Mouse (Mus musculus) neutrophil, adult 5-6 weeks (primary cell): ENCODE measurements around the gene Ccdc63. TPM values are rescaled to one million over a fixed set of nuclear protein-coding genes. Genes with fewer than 3 reads are reported as not detected.

Source experiments
- ATAC-seq: fragments of 151-379, 151-347 bp; 2 replicates; pipeline ENCODE4 v1.8.0; 2017; ENCODE audit warnings: mild to moderate bottlenecking, moderate TSS enrichment; ENCODE audit not compliant: insufficient number of reproducible peaks, poor library complexity, low FRiP score, severe bottlenecking; ENCODE audit errors: extremely low read depth
- total RNA-seq: library from RNA; stranded (forward); fragments of 200-1000 nt; gene quantifications from 2 replicates; pipeline ENCODE4 v1.2.3, GENCODE M21; 2017

Gene Ccdc63
- total RNA-seq, 1 experiment from 2014 or later = 2.0 TPM

DNA sequence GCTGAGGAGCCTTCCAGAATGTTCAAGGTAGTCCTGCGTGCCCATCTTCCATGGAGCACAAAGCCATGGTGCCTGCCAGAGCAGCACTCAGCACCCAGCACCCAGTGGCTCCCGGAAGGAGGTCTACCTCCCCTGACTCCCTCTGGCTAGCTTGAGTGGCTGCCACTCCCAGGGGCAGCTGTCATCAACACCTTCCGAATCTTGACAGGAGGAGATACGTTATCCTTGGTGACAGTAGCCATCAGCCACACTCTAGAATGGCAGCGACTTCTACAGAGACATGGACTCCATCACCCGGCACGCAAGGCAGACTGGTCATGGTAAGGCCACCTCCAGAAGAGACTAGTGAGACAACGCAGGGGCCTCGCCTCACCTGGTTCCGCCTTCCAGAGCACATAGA, 46.2 kb downstream of the Ccdc63 start:
- ATAC-seq = no peak

- ATAC-seq = no peak
Measured at GRCm38 (mm10) chr5:122093734-122094133, 46.9 kb downstream of the Ccdc63 start.

DNA sequence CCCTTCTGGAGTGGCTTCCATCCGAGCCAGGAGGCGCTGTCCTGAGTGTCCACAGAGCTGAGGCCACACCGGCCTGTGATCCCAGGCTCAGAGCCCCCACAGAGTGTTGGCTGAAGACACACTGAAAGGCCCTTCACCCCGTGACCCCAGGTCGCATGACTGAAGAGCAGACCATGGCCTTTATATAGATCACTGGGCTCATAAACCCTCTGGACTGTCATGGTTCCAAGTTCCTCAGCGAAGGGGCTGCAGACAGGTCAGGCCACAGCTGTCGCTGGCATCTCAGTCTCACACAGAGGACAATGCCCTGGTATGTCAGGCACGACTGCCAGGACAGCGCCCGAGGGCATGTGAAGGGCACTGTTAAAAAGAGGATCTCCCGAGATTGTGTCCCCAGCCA, 47.8 kb downstream of the Ccdc63 start:
- no peak for ATAC-seq

DNA sequence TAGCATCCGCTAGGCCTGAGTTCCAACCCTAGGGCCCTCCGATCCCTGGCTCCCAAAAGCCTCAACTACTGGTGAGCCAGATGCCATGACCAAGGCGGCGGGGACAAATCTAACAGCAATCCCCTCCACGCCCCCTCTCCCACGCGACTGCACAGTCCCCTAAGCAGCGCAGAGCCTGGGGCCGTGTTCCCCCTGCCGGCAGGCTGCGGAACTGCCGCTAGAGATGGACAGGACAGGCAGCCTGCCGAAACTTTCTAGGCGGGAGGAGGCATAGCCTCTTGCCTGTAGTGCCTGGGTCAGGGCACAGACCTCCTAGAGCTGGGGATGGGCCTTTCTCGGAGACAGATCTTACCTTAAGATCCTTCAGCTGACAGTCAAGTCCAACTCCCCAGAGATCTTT, 49.6 kb downstream of the Ccdc63 start:
- ATAC-seq = peak; percentile 47; the same call in 1 of the 2 replicates

- no peak for ATAC-seq
Measured at GRCm38 (mm10) chr5:122089664-122090063, 51.0 kb downstream of the Ccdc63 start.

DNA sequence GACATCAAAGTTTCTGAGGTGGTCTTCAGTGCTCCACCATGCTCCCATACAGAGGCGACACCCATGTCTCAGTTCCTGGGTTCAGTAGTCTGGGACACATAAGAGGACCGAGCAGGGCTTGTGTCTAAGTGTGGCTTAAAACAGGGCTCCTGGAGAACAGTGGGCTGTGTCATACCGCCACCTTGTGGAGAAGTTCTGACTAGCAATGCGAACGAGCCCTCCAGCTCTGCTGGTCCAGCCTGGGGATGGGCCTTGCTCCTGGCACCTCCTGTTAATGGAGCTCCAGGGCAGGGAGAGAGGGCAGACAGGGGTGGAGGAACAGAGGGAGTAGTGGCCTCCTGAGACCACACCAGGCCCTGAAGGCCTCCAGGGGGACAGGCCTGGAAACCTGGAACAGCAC, 51.7 kb downstream of the Ccdc63 start:
- ATAC-seq = peak; percentile 78

DNA sequence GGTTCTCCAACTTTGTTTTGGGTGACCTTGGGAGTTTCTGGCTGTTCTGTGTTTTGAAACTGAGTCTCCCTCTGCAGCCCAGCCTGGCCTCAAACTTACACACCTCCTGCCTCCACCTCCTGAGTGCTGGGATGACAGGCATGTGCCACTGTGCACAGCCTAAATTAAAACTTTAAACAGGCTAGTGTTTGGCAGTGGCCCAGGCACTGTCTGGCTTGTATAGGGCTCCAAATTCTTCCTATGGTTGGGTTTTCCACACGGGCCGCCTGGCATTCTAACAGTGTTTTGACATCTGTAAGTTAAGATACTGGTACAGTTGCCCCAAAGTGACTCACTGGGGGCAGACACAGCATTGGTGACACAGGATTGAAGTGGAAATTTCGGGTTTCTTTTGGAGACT, 54.5 kb downstream of the Ccdc63 start:
- no peak for ATAC-seq

DNA sequence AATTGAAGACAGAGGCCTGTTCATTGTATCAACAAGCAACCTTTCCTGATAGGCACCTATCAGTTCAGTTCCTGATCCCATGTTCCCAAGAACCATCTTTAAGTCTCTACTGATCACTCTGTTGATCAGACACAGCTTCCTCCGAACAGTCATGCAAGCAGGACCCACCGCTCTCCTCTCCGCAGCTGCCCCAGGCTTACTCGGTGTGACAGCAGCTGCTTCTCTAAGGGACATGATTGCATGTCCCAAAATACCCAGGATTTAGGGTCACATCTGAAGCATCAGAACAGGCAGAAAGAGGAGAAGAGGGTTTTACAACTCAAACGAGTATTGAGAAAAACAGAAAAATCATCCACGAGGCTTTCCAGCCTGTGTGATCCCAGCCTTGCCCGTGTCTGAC, 55.3 kb downstream of the Ccdc63 start:
- ATAC-seq = no peak

DNA sequence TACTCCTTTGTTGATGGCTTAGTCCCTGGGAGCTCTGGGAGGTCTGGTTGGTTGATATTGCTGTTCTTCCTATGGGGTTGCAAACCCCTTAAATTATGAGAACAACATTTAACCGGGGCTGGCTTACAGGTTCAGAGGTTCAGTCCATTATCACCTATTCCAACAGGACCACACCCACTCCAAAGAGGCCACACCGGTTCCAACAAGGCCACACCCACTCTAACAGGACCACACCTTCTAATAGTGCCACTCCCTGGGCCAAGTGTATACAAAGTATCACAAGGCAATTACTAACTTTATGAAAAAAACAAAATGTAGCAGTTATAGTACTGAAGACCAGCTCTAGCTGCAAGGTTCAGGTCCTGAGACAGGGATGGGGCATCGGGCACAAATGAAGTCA, 56.2 kb downstream of the Ccdc63 start:
- ATAC-seq = no peak

- no peak for ATAC-seq
Measured at GRCm38 (mm10) chr5:122083282-122083681, 57.3 kb downstream of the Ccdc63 start.

- ATAC-seq = no peak
Measured at GRCm38 (mm10) chr5:122081471-122081870, 59.2 kb downstream of the Ccdc63 start.

GRCm38 (mm10) chr5:122080930-122081329, 59.7 kb downstream of the Ccdc63 start:
- ATAC-seq = no peak

- no peak for ATAC-seq
Measured at GRCm38 (mm10) chr5:122079796-122080195, 60.8 kb downstream of the Ccdc63 start.

DNA sequence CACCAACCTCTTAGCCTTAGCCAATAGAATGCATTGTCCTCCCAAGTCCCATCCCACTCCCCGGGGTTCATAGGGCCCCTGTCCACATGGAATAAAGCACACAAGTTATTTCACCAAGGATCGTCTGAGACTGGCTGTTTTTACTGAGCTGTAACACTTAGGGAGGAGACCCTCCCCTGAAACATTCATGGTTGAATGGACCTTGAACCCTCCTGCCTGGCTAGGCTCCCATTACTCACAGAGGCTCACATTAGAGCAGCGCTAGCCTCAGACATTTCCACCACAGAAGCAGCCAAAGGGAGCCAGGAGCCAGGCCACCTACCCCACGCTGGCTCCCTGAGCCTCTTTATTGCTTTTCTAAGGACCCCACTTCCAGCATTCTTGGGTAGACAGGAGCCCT, 63.4 kb downstream of the Ccdc63 start:
- no peak for ATAC-seq

- no peak for ATAC-seq
Measured at GRCm38 (mm10) chr5:122075736-122076135, 64.9 kb downstream of the Ccdc63 start.

DNA sequence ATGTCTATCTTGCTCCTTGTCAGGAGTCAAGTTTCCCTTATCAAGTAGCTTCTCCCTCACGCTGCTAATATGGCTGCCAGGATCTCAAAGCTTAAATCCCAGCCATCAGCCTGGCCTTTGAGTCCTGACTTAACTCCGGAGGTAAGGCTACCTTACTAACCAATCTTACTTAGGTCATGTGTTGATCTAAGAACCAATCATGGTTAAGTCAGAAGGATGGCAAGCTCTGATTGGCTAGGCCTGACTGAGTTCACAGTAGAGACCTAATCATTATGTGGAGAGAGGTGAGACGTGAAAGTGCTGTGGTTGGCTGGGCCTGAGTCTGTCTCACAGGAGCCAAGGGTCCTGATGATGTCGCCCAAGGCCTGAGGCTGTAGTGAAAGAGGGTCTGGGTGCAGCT, 68.6 kb downstream of the Ccdc63 start:
- no peak for ATAC-seq

DNA sequence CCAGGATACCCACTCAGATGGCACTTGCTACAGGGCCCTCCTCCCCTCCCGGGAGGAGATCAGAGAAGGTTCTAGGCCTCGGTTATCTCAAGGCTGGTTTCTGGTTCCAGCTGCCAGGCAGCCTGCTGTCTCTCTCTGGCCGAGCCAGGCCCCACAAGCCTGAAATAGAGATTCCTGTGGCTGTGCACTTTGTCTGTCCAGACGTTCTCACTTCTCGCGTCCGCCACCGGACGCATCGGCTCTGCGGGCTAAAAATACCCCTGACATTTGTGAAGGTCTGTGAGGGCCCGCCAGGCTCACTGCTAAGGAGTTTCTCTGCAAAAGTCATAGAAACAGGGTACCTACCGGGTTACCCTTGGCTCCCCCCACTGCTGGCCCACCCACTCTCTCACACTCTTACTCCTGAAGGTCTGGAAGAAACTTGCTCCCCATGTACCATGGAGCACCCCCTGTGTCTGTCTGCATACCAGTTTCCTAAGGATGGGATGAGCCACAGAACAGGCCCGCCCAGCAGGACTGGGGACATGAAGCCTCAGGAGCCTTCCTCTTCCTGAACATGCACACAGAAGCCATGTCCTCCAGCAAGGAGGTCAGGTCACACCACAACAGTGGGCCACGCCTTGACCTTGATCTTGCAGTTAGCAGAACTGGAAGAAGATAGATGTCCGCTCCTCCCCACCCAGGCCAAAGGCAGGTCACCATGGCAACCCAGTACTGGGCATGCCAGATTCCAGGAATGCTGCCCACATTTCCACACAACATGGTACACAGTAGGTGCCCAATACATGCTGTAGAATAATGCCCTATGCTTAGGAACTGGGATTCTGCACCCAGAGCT, 69.4 kb downstream of the Ccdc63 start:
- ATAC-seq = no peak

- ATAC-seq = no peak
Measured at GRCm38 (mm10) chr5:122068563-122068962, 72.1 kb downstream of the Ccdc63 start.

DNA sequence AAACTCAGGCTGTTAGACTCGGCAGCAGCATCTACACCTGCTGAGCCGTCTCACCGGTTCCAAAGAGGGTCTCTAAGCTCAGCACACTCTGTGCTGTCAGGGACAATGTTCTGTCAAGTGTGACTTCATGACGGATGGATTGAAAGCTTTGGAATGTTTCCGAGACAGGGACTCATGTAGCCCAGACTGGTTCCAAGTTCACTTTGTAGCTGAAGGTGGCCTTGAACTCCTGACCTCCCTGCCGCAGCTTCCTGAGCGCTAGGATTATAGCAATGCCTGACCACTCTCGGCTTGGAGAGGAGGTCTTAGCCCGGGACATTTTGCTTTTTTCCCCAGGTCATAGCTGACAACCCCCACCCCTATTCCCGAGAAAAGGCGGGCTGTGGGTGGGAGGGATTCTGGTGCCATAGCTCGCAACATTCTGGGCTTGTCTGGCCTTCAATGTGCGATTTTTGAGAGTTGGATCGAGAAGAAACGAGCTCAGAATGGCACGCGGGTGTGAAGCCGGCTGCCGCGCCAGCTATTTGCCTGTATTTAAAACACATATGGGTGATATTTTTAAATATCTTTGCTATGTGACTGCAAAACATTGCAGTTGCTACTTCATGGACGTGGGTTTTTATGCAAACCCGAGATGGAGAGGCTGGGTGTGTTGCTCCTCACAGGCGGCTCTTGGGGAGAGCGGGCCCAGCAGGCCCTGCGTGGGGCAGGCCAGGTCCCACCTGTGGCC, 77.3 kb downstream of the Ccdc63 start:
- ATAC-seq = no peak

DNA sequence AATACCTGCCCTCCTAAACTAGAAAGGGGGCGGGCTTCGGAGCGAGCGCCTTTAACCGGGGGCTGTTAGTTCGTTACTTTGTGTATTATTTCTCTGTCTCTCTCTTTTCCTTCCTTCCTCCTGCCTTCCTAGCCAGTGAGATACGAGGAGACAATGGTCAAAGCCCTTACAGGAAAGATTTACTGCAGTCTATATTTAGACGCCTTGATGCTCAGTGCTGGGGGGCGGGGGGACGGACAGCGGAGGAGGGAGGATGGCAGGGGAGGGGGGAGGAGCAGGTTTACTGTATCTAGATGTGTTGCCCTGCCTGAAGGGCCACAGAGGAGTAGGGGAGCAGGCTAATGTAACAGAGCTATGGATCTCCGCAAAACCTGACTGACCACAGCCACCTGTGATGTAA, 78.1 kb downstream of the Ccdc63 start:
- no peak for ATAC-seq
